Mouse (Mus musculus) midbrain, embryonic 16.5 days (tissue): ENCODE measurements around the gene Cdk1. TPM values are rescaled to one million over a fixed set of nuclear protein-coding genes. Genes with fewer than 3 reads are reported as not detected.
A peak's percentile ranks its signal among the peaks of the same experiment; 100 is the strongest.

Experiments used
- ATAC-seq: fragments of 200-750 bp; cut with Nextera tagmentation; 2 replicates; pipeline ENCODE4 v1.8.0; 2017; ENCODE audit warnings: moderate TSS enrichment
- H3K27ac ChIP-seq: fragments of 300-500 bp; sonication (generic); 2 replicates; pipeline ENCODE4 v1.5.1; 2014; ENCODE audit warnings: mild to moderate bottlenecking, low read length, mixed read lengths
- H3K27me3 ChIP-seq: fragments of 300-500 bp; sonication (generic); 2 replicates; pipeline ENCODE4 v1.6.1; 2014; ENCODE audit warnings: low read depth, low read length, mixed read lengths; ENCODE audit not compliant: control insufficient read depth, insufficient read depth
- H3K36me3 ChIP-seq: fragments of 300-500 bp; sonication (generic); 2 replicates; pipeline ENCODE4 v1.6.1; 2014; ENCODE audit warnings: mild to moderate bottlenecking, low read length, moderate library complexity, mixed read lengths; ENCODE audit not compliant: control insufficient read depth, insufficient read depth
- H3K4me1 ChIP-seq: fragments of 300-500 bp; sonication (generic); 2 replicates; pipeline ENCODE4 v1.6.1; 2014; ENCODE audit warnings: mild to moderate bottlenecking, low read length, mixed read lengths; ENCODE audit not compliant: control insufficient read depth, insufficient read depth
- H3K4me2 ChIP-seq: fragments of 300-500 bp; sonication (generic); 2 replicates; pipeline ENCODE4 v1.6.1; 2014; ENCODE audit warnings: mild to moderate bottlenecking, low read length, mixed read lengths
- H3K4me3 ChIP-seq: fragments of 300-500 bp; sonication (generic); 2 replicates; pipeline ENCODE4 v1.5.1; 2014; ENCODE audit warnings: low read depth, mild to moderate bottlenecking, low read length, moderate library complexity, mixed read lengths
- H3K9ac ChIP-seq: fragments of 300-500 bp; sonication (generic); 2 replicates; pipeline ENCODE4 v1.6.1; 2014; ENCODE audit warnings: low read depth, low read length, mixed read lengths
- H3K9me3 ChIP-seq: fragments of 300-500 bp; sonication (generic); replicated peaks from 2 replicates; pipeline ENCODE4 v1.6.1; 2014; ENCODE audit warnings: mild to moderate bottlenecking, low read length, mixed read lengths; ENCODE audit not compliant: control insufficient read depth, poor library complexity, severe bottlenecking
- WGBS: fragments of 180-500 bp; shearing (Covaris S2); extraction: QIAGEN DNeasy Blood & Tissue Kit; methylation state at CpG from one replicate; pipeline ENCODE4 v1.1.7; 2014; 5-methylcytosine and 5-hydroxymethylcytosine counted together
- polyA plus RNA-seq: library from polyadenylated mRNA; unstranded; fragments of >200 nt; fragmentation: Nextera tagmentation; extraction: Ambion mirVana; gene quantifications from 2 replicates; pipeline ENCODE4 v1.2.1, GENCODE M21; 2015

Gene Cdk1
- polyA plus RNA-seq, 1 experiment from 2014 or later = 31.9 TPM

DNA sequence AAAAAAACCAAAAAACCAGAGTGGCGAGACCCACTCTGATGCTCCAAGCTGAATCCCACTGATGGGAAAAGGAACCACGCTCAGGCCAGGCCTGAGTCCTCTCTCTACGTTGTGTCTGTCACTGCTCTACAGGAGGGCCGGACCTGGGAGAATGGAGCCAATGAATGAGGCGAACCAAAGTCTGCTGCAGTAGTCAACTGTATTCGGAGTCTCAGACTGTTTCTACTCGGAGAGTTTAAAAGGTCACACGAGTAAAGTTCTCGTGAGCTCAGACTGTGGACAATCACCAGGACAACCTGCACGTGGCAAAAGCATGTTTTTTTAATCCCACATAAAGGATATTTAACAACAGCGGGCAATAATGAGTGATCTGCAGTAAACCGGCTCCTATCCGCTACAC is 28.8 kb downstream of the Cdk1 start:
- Histone ChIP-seq H3K4me1 (peaks cover 2% of the 10 kb centered on the region; the same call in 1 of the 2 replicates), H3K27ac (no peak overlapping the region), H3K4me3 (no peak overlapping the region), H3K36me3 (no peaks in the 10 kb centered on the region), H3K9me3 (0 out of 2 replicates have a peak, but pooled peaks cover under 1% of the 10 kb centered on the region), H3K4me2 (no peak overlapping the region), H3K9ac (no peak overlapping the region), H3K27me3 (no peaks in the 10 kb centered on the region)
- 81% methylated on average over 13 of the region's 13 CpGs for WGBS
- no peak for ATAC-seq

DNA sequence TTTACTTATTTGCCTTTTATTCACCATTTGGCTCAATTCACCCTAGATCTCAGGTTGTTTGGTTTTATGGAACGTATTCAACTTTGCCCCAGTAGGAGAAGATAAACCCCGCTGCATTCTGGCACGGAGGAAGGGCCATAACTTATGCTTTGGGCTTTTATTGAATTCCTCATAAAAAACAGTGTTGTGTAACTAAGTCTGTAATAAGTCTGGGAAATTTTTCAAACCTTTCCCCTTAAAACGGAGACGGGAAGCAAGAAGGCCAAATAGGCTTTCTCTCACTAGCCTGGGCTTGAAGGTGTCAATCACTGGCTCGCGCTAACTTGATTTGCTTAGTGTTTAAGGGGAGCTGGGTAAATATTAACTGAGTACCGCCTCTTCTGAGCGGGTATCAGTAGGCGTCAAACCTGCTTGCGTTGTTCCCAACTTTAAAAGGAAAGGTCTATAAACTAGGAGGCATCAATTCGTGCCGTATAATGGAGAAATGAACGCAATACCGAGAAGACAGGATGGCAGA is 31.2 kb downstream of the Cdk1 start:
- H3K4me2 ChIP-seq = peak overlapping the region; percentile 26

DNA sequence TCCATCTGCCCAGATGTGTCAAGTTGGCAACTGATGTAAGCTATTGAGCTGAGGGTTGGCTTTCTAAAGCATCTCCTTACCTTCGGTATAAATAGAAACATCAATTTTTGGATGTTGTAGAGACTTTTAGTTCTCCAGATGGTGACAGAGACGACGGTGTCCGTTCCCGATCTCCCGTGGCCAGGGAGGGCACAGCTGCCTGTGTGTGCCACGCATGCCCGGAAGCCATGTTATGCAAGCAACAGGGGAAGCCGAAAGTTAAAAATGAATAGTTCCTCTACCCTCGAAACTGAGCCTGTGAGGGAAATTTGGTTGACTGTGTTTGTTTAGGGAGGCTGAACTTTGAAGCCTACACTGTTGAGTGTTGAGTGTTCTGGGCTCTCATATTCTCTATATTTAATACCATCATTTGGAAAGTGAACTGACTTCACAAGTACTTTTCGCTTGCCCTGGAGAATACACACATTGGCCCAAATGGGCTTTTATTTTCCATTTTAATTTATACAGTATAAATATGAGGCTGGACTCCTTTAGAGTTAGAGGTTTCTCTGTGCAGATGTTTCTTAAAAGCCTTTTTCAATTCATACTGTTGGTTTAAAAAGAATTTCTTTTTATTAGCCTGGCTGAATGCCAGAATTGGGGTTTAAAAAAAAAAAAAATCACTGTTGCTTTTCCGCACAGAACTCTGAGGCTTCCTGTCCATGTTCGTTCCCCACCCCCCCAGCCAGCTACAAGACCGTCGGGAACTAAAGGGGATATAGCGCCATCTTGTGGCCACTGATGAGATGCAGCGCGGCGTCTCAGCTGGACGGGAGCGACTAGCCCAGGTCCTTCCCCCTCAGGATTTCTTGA is 31.8 kb downstream of the Cdk1 start:
- peak overlapping the region; percentile 26 for H3K4me2 ChIP-seq
- ATAC-seq = peak; percentile 85; the same call in 1 of the 2 replicates

More for the DNA sequence above, 31.2 kb downstream of the Cdk1 start:
- 55% methylated on average over 15 of the region's 15 CpGs for WGBS
- Histone ChIP-seq H3K4me1 (no peaks in the 10 kb centered on the region), H3K27me3 (no peaks in the 10 kb centered on the region), H3K36me3 (no peaks in the 10 kb centered on the region), H3K9me3 (0 out of 2 replicates have a peak, but pooled peaks cover 5% of the 10 kb centered on the region), H3K9ac (no peak overlapping the region), H3K27ac (no peak overlapping the region), H3K4me3 (no peak overlapping the region)
- peak; percentile 22; the same call in 1 of the 2 replicates for ATAC-seq

DNA sequence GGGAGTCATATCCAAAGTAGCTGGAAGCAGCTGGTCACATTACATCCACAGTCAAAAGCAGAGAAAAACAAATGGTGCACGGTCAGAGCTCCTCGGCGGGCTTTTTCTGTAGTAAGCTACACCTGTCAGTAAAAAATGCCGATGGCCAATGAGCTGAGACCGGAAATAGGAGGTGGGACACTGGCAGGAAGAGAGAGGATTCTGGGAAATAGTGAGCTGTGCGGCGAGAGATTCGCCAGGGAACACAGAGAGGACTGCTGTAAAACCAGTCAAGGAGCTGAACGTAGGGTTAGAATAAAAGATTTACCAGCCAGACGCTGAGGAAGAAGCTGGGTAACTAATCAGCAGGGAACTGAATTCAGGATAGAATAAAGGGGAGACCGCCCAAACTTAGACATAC is 34.2 kb downstream of the Cdk1 start:
- H3K36me3 ChIP-seq = no peaks in the 10 kb centered on the region
- H3K27ac ChIP-seq = no peak overlapping the region
- WGBS = 89% methylated on average over 11 of the region's 11 CpGs
- ATAC-seq = no peak
- no peak overlapping the region for H3K9ac ChIP-seq
- H3K27me3 ChIP-seq = no peaks in the 10 kb centered on the region
- no peak overlapping the region for H3K4me2 ChIP-seq
- no peaks in the 10 kb centered on the region for H3K4me1 ChIP-seq
- 0 out of 2 replicates have a peak, but pooled peaks cover 5% of the 10 kb centered on the region for H3K9me3 ChIP-seq
- H3K4me3 ChIP-seq = no peak overlapping the region

More for the DNA sequence above, 31.8 kb downstream of the Cdk1 start:
- no peaks in the 10 kb centered on the region for H3K4me1 ChIP-seq
- no peaks in the 10 kb centered on the region for H3K27me3 ChIP-seq
- H3K36me3 ChIP-seq = no peaks in the 10 kb centered on the region
- H3K27ac ChIP-seq = 0 out of 2 replicates have a peak overlapping the region, but pooled peaks have one; percentile 32
- no peak overlapping the region for H3K9ac ChIP-seq
- WGBS = 47% methylated on average over 21 of the region's 21 CpGs
- H3K4me3 ChIP-seq = no peak overlapping the region
- 0 out of 2 replicates have a peak, but pooled peaks cover 5% of the 10 kb centered on the region for H3K9me3 ChIP-seq

DNA sequence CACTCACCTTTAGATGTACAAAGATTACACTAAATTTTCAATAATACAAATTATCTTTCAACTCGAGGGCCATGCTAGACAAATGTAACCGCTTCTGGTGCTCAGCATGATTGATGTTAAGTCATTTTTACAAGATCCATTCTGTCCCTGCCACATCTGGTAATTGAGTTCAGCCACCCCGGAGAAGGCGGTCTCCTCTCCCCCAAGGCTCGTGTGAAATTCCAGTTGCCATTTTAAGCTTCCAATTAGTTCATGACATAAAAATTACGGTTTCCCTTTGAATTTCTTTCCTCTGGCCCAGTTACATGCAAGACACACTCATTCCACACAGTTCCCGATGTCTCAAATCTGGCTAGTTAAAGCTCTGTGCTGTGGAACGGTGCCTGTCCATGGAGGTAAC is 38.8 kb downstream of the Cdk1 start:
- 74% methylated on average over 8 of the region's 8 CpGs for WGBS
- Histone ChIP-seq H3K9me3 (0 out of 2 replicates have a peak, but pooled peaks cover 4% of the 10 kb centered on the region), H3K4me2 (no peak overlapping the region), H3K9ac (no peak overlapping the region), H3K4me3 (no peak overlapping the region), H3K4me1 (no peaks in the 10 kb centered on the region), H3K36me3 (no peaks in the 10 kb centered on the region), H3K27ac (no peak overlapping the region), H3K27me3 (no peaks in the 10 kb centered on the region)
- no peak for ATAC-seq

DNA sequence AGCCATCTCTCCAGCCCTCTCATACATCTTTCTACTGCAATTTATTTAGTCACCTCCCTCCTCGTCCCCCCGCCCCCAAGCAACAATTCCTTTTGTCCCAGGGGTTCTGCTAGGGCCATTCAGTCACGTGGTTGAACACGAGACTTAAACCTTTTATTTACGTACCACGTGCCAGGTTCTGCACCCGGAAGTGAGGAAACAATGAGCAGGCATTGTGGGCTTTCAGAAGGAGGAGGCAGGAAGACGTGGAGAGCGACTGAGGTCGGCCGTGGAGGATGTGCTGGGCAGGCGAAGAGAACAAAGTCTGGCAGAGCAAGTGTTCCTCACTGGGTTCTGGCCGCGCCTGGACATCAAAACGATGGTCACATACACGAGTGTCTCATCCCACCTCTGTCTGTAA is 40.9 kb downstream of the Cdk1 start:
- Histone ChIP-seq H3K9me3 (no peaks in the 10 kb centered on the region), H3K27me3 (no peaks in the 10 kb centered on the region), H3K4me2 (no peak overlapping the region), H3K36me3 (no peaks in the 10 kb centered on the region), H3K9ac (no peak overlapping the region), H3K4me1 (no peaks in the 10 kb centered on the region), H3K4me3 (no peak overlapping the region), H3K27ac (no peak overlapping the region)
- ATAC-seq = no peak
- WGBS = 71% methylated on average over 16 of the region's 16 CpGs

DNA sequence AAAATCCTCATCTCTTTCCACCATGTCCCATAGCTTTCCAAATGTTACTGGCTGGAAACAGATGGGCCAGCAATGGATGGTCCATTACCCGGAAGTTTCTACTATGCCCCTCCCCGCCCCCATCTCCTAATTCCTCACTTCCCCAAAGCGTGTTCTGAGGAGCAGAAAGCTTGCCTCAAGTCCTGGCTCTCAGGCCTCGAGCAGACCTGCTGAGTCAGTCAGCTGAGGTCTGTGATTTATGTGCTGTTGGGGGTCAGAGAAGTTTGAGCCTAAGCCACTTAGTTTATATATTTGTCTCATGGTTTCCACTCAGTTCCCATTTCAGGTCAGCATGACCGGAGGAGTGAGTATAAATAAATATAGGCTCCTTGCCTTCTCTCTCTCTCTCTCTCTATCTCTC is 43.6 kb downstream of the Cdk1 start:
- Histone ChIP-seq H3K27ac (no peak overlapping the region), H3K9ac (no peak overlapping the region), H3K36me3 (no peaks in the 10 kb centered on the region), H3K4me1 (no peaks in the 10 kb centered on the region), H3K4me2 (no peak overlapping the region), H3K27me3 (no peaks in the 10 kb centered on the region), H3K4me3 (no peak overlapping the region), H3K9me3 (no peaks in the 10 kb centered on the region)
- WGBS = 87% methylated on average over 5 of the region's 5 CpGs
- ATAC-seq = no peak

DNA sequence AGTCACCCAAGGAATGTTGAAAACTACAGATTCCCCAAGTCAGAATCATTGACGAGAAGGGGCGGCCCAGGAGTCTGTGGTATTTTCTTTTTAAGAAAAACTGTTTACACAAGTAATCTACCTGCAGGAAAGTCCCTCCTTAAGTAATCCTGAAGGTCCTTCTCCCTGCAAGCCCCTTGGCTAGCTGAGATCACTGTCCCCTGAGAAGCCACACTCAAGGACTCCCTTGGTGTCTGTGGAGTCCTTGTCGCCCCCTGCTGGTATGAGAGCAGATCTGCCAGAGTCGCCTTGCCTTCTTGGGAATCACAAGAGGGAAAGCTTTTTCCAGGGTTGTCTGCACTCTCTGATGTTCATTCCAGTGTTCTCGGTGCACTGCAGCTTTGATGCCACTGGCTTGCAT is 45.7 kb downstream of the Cdk1 start:
- H3K9ac ChIP-seq = no peak overlapping the region
- H3K27me3 ChIP-seq = no peaks in the 10 kb centered on the region
- H3K4me2 ChIP-seq = no peak overlapping the region
- no peaks in the 10 kb centered on the region for H3K36me3 ChIP-seq
- ATAC-seq = no peak
- no peak overlapping the region for H3K4me3 ChIP-seq
- H3K9me3 ChIP-seq = no peaks in the 10 kb centered on the region
- H3K27ac ChIP-seq = no peak overlapping the region
- no peaks in the 10 kb centered on the region for H3K4me1 ChIP-seq
- 51% methylated on average over 5 of the region's 5 CpGs for WGBS

DNA sequence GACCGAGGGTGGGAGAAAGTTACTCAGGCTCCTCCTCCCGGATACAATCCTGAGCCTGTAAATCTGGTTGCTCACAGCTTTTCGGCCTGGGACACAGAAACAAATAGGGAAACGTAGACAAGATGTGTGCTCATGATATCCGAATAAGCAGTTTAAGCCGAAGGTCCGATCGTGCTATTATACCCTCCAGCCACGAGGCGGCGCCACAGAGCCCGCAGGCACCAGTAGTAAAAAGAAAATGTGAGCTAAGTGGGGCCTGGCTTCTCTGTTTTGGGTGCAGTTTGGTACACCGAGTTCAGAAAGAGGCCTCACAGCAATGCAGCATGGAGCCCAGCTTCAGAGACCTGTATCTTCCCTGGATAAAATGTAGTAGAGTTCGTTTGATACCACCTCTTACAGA is 46.5 kb downstream of the Cdk1 start:
- H3K9ac ChIP-seq = no peak overlapping the region
- WGBS = 67% methylated on average over 14 of the region's 14 CpGs
- H3K27me3 ChIP-seq = no peaks in the 10 kb centered on the region
- no peak overlapping the region for H3K27ac ChIP-seq
- H3K4me3 ChIP-seq = no peak overlapping the region
- no peak overlapping the region for H3K4me2 ChIP-seq
- ATAC-seq = no peak
- H3K9me3 ChIP-seq = no peaks in the 10 kb centered on the region
- H3K4me1 ChIP-seq = no peaks in the 10 kb centered on the region
- H3K36me3 ChIP-seq = no peaks in the 10 kb centered on the region
